Mouse (Mus musculus): ENCODE results near the gene Hist1h2bb. TPM values are rescaled to one million over a fixed set of nuclear protein-coding genes. Genes with fewer than 3 reads are reported as not detected.
"Not testable (repeated sequence)": the region's sequence is repeated elsewhere in the genome, so short reads cannot be mapped to it uniquely, and the experiment has no call there.

The Hist1h2bb gene
- total and polyA plus RNA-seq, 3 experiments, result 3.2 to 2,278 TPM; not detected in 1

DNA sequence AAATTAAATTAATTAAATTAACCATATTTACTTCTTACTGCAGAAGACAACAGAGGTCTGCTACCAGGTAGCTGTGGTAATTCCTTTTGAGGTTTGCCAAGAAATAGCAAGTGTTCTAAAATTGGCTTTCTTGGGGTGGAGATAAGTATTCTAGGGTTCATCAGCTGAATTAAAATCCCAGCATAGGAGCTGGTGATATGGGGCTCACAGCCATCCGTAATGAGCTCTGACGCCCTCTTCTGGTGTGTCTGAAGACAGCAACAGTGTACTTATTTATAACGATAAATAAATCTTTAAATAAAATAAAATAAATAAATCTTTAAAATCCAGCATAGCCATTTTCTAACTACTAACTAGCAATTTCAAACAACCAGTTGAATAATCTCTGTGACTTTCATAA lies 46.8 kb upstream of the Hist1h2bb start:
- H3K4me3 ChIP-seq (ENCODE audit: control insufficient read depth in 1 of 2, insufficient read depth in 1 of 2, low read depth in 2 of 2, low read length in 2 of 2), result no peak overlapping the region
- peaks cover 0 to 46% of the 10 kb centered on the region in 2 experiments; a peak in 2 of 4 replicates for H3K36me3 ChIP-seq (ENCODE audit: control insufficient read depth in 1 of 2, insufficient read depth in 2 of 2, low read length in 2 of 2)
- peaks cover 0 to 27% of the 10 kb centered on the region in 2 experiments; a peak in 2 of 4 replicates for H3K4me1 ChIP-seq (ENCODE audit: control insufficient read depth in 1 of 2, insufficient read depth in 2 of 2, low read length in 2 of 2)
- H3K27me3 ChIP-seq (ENCODE audit: control insufficient read depth in 1 of 2, insufficient read depth in 2 of 2, low read length in 2 of 2), result no peaks in the 10 kb centered on the region
- H3K9ac ChIP-seq (ENCODE audit: control insufficient read depth, low read depth, low read length, poor library complexity, severe bottlenecking), result no peak overlapping the region
- H3K79me2 ChIP-seq (ENCODE audit: control insufficient read depth, insufficient read depth, low read length, poor library complexity), result no peaks in the 10 kb centered on the region; the same call in 1 of the 2 replicates
- no peaks in the 10 kb centered on the region for H3K9me3 ChIP-seq (replicated peaks; ENCODE audit: insufficient read depth, low read length)
- TF ChIP-seq CTCF (IDR thresholded peaks at IDR 0.05 in 2 of 3, conservative IDR thresholded peaks at IDR 0.05 in 1 of 3; ENCODE audit: control insufficient read depth in 1 of 3, insufficient read depth in 1 of 3, low read depth in 2 of 3, low read length in 3 of 3, poor library complexity in 1 of 3, severe bottlenecking in 1 of 3), result peak in 2 of 3 experiments; percentile 37 to 40; a peak in 4 of 6 replicates
- no peak for TF ChIP-seq ETS1 (IDR thresholded peaks at IDR 0.05; ENCODE audit: low read depth, low read length)
- DNase-seq (ENCODE audit: low read depth, low spot score), result peak; percentile 62
- H3K27ac ChIP-seq (ENCODE audit: control insufficient read depth, low read depth, low read length), result no peak overlapping the region

DNA sequence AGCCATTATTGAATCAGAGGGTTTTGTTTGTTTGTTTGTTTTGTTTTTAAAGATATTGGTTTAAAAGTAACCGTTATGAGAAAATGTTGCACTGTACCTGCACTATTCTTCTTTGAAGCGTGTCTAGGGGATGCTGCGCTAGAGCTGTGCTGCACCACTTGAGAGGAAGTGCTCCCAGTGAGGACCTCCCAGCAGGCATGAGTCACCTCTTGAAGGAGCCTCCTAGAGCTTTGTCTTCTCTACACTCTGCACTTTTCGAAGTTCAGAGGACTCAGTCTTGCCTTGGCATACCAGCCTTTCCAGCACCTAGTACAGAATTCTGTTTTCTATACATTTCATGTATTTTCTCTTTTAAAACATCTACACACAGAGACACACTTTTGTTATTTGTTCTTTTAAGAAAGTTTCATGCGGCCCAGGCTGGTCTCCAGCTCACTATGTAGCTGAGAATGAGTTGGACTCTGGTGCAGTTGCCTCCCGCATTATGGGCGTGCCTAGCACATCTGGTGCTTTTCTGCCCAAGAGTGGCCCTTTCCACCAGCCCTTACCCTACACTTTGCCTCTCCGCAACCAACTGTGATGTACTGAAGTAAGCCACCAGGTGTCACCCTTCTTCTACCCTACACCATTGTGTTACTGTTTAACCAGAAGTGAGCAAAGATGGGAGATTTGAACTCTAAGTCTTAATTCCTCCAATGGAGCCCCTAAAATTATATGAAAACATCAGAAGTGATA lies 45.6 kb upstream of the Hist1h2bb start:
- no peak overlapping the region for H3K4me3 ChIP-seq (ENCODE audit: control insufficient read depth in 1 of 2, insufficient read depth in 1 of 2, low read depth in 2 of 2, low read length in 2 of 2)
- H3K9ac ChIP-seq (ENCODE audit: control insufficient read depth, low read depth, low read length, poor library complexity, severe bottlenecking), result peak overlapping the region; percentile 61

DNA sequence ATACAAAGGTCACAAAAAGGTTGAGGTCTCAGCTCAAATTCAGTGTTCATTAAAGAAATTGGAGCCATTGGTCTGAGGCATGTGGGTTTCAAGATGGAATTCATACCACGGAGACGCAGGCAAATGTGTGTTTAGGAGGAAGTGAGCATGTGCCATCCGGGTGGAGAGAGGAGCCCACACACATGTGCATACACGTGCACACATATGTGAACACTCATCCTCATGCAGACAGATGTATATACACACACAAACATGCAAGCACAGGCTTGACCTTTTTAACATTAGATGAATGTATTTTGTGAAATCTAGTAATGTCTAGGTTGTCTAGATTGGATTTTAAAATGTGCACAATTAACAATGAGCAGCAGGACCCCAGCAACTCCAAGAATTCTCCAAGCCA lies 44.3 kb upstream of the Hist1h2bb start:
- no peak overlapping the region for H3K9ac ChIP-seq (ENCODE audit: control insufficient read depth, low read depth, low read length, poor library complexity, severe bottlenecking)
- H3K79me2 ChIP-seq (ENCODE audit: control insufficient read depth, insufficient read depth, low read length, poor library complexity), result no peaks in the 10 kb centered on the region; the same call in 1 of the 2 replicates
- H3K27me3 ChIP-seq (ENCODE audit: control insufficient read depth in 1 of 2, insufficient read depth in 2 of 2, low read length in 2 of 2), result no peaks in the 10 kb centered on the region
- peaks cover 0 to 27% of the 10 kb centered on the region in 2 experiments; a peak in 2 of 4 replicates for H3K36me3 ChIP-seq (ENCODE audit: control insufficient read depth in 1 of 2, insufficient read depth in 2 of 2, low read length in 2 of 2)
- H3K9me3 ChIP-seq (replicated peaks; ENCODE audit: insufficient read depth, low read length), result no peaks in the 10 kb centered on the region
- H3K4me1 ChIP-seq (ENCODE audit: control insufficient read depth in 1 of 2, insufficient read depth in 2 of 2, low read length in 2 of 2), result peaks cover 0 to 18% of the 10 kb centered on the region in 2 experiments; a peak in 2 of 4 replicates
- TF ChIP-seq ZNF384 (IDR thresholded peaks at IDR 0.05; ENCODE audit: low read depth, low read length) (no peak), RAD21 (IDR thresholded peaks at IDR 0.05; ENCODE audit: low read depth, low read length) (no peak), MXI1 (IDR thresholded peaks at IDR 0.05; ENCODE audit: low read depth, low read length) (no peak), MAX (IDR thresholded peaks at IDR 0.05; ENCODE audit: low read length) (no peak), MYB (IDR thresholded peaks at IDR 0.05; ENCODE audit: low read depth, low read length) (no peak), ZKSCAN1 (IDR thresholded peaks at IDR 0.05; ENCODE audit: low read depth, low read length) (no peak), ZC3H11A (IDR thresholded peaks at IDR 0.05; ENCODE audit: low read depth, low read length) (no peak), KAT2A (conservative IDR thresholded peaks at IDR 0.05; ENCODE audit: low read depth, low read length) (no peak), CHD1 (IDR thresholded peaks at IDR 0.05; ENCODE audit: low read depth, low read length) (no peak), POLR2AphosphoS5 (IDR thresholded peaks at IDR 0.05; ENCODE audit: borderline replicate concordance, low read depth, low read length) (no peak), UBTF (IDR thresholded peaks at IDR 0.05; ENCODE audit: borderline replicate concordance, insufficient read depth, low read depth, low read length) (no peak), BHLHE40 (IDR thresholded peaks at IDR 0.05; ENCODE audit: borderline replicate concordance, low read depth, low read length) (no peak), ZMIZ1 (IDR thresholded peaks at IDR 0.05; ENCODE audit: low read depth, low read length) (no peak), NRF1 (IDR thresholded peaks at IDR 0.05; ENCODE audit: insufficient read depth, low read depth, low read length, poor library complexity, severe bottlenecking) (no peak), ETS1 (IDR thresholded peaks at IDR 0.05; ENCODE audit: low read depth, low read length) (no peak)
- DNase-seq (ENCODE audit: low read depth, low spot score), result no peak
- no peak overlapping the region for H3K4me3 ChIP-seq (ENCODE audit: control insufficient read depth in 1 of 2, insufficient read depth in 1 of 2, low read depth in 2 of 2, low read length in 2 of 2)
- H3K27ac ChIP-seq (ENCODE audit: control insufficient read depth, low read depth, low read length), result no peak overlapping the region

More for the DNA sequence above, 45.6 kb upstream of the Hist1h2bb start:
- H3K27me3 ChIP-seq (ENCODE audit: control insufficient read depth in 1 of 2, insufficient read depth in 2 of 2, low read length in 2 of 2), result no peaks in the 10 kb centered on the region
- peaks cover 0 to 22% of the 10 kb centered on the region in 2 experiments; a peak in 2 of 4 replicates for H3K4me1 ChIP-seq (ENCODE audit: control insufficient read depth in 1 of 2, insufficient read depth in 2 of 2, low read length in 2 of 2)
- peak; percentile 92 for DNase-seq (ENCODE audit: low read depth, low spot score)
- no peaks in the 10 kb centered on the region for H3K9me3 ChIP-seq (replicated peaks; ENCODE audit: insufficient read depth, low read length)
- no peaks in the 10 kb centered on the region; the same call in 1 of the 2 replicates for H3K79me2 ChIP-seq (ENCODE audit: control insufficient read depth, insufficient read depth, low read length, poor library complexity)
- no peak overlapping the region for H3K27ac ChIP-seq (ENCODE audit: control insufficient read depth, low read depth, low read length)
- TF ChIP-seq CTCF (IDR thresholded peaks at IDR 0.05 in 2 of 3, conservative IDR thresholded peaks at IDR 0.05 in 1 of 3; ENCODE audit: control insufficient read depth in 1 of 3, insufficient read depth in 1 of 3, low read depth in 2 of 3, low read length in 3 of 3, poor library complexity in 1 of 3, severe bottlenecking in 1 of 3), result peak in 2 of 3 experiments; percentile 58 to 86; a peak in 4 of 6 replicates
- no peak for TF ChIP-seq CHD2 (IDR thresholded peaks at IDR 0.05; ENCODE audit: low read length)
- H3K36me3 ChIP-seq (ENCODE audit: control insufficient read depth in 1 of 2, insufficient read depth in 2 of 2, low read length in 2 of 2), result peaks cover 0 to 34% of the 10 kb centered on the region in 2 experiments; a peak in 2 of 4 replicates

DNA sequence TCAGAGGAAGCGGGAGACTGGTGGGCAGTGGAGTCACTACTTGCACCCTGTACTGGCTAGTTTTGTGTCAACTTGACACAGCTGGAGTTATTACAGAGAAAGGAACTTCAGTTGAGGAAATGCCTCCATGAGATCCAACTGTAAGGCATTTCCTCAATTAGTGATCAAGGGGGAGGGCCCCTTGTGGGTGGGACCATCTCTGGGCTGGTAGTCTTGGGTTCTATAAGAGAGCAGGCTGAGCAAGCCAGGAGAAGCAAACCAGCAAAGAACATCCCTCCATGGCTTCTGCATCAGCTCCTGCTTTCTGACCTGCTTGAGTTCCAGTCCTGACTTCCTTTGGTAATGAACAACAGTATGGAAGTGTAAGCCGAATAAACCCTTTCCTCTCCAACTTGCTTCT lies 43.7 kb upstream of the Hist1h2bb start:
- H3K9me3 ChIP-seq (replicated peaks; ENCODE audit: insufficient read depth, low read length); H3K27me3 ChIP-seq (ENCODE audit: control insufficient read depth in 1 of 2, insufficient read depth in 2 of 2, low read length in 2 of 2); DNase-seq (ENCODE audit: low read depth, low spot score); H3K4me3 ChIP-seq (ENCODE audit: control insufficient read depth in 1 of 2, insufficient read depth in 1 of 2, low read depth in 2 of 2, low read length in 2 of 2); H3K79me2 ChIP-seq (ENCODE audit: control insufficient read depth, insufficient read depth, low read length, poor library complexity); H3K27ac ChIP-seq (ENCODE audit: control insufficient read depth, low read depth, low read length); H3K9ac ChIP-seq (ENCODE audit: control insufficient read depth, low read depth, low read length, poor library complexity, severe bottlenecking): not testable (repeated sequence)
- H3K4me1 ChIP-seq (ENCODE audit: control insufficient read depth in 1 of 2, insufficient read depth in 2 of 2, low read length in 2 of 2), result peaks cover 0 to 18% of the 10 kb centered on the region in 2 experiments; a peak in 2 of 4 replicates
- peaks cover 0 to 27% of the 10 kb centered on the region in 2 experiments; a peak in 2 of 4 replicates for H3K36me3 ChIP-seq (ENCODE audit: control insufficient read depth in 1 of 2, insufficient read depth in 2 of 2, low read length in 2 of 2)

Measured in MEL (cell line).